Mouse (Mus musculus) forebrain, embryonic 12.5 days (tissue): ENCODE measurements at regions not wholly inside any gene's neighbourhood (a gene's known extent, or its start where the extent isn't known, plus 50 kb on each side); places are given as distances from the start of the nearest gene placed in this dataset.

Experiments
- ATAC-seq: fragments of 200-750 bp; cut with Nextera tagmentation; 2 replicates; pipeline ENCODE4 v1.8.0; 2017; ENCODE audit warnings: moderate TSS enrichment; ENCODE audit not compliant: low FRiP score
- H3K27ac ChIP-seq: fragments of 300-500 bp; sonication (generic); 2 replicates; pipeline ENCODE4 v1.5.1; 2016; ENCODE audit warnings: mild to moderate bottlenecking
- H3K27me3 ChIP-seq: fragments of 300-500 bp; sonication (generic); 2 replicates; pipeline ENCODE4 v1.6.1; 2016; ENCODE audit warnings: mild to moderate bottlenecking
- H3K36me3 ChIP-seq: fragments of 300-500 bp; sonication (generic); replicated peaks from 2 replicates; pipeline ENCODE4 v1.6.1; 2016; ENCODE audit warnings: mild to moderate bottlenecking
- H3K4me1 ChIP-seq: fragments of 300-500 bp; sonication (generic); 2 replicates; pipeline ENCODE4 v1.6.1; 2016
- H3K4me2 ChIP-seq: fragments of 300-500 bp; sonication (generic); 2 replicates; pipeline ENCODE4 v1.6.1; 2016; ENCODE audit warnings: mild to moderate bottlenecking, moderate library complexity
- H3K4me3 ChIP-seq: fragments of 300-500 bp; sonication (generic); replicated peaks from 2 replicates; pipeline ENCODE4 v1.5.1; 2016; ENCODE audit warnings: mild to moderate bottlenecking
- H3K9ac ChIP-seq: fragments of 300-500 bp; sonication (generic); 2 replicates; pipeline ENCODE4 v1.6.1; 2016; ENCODE audit warnings: mild to moderate bottlenecking
- H3K9me3 ChIP-seq: fragments of 300-500 bp; sonication (generic); 2 replicates; pipeline ENCODE4 v1.6.1; 2016
- WGBS: fragments of 180-500 bp; shearing (Covaris S2); methylation state at CpG from one replicate; pipeline ENCODE4 v1.1.7; 2016; 5-methylcytosine and 5-hydroxymethylcytosine counted together

DNA sequence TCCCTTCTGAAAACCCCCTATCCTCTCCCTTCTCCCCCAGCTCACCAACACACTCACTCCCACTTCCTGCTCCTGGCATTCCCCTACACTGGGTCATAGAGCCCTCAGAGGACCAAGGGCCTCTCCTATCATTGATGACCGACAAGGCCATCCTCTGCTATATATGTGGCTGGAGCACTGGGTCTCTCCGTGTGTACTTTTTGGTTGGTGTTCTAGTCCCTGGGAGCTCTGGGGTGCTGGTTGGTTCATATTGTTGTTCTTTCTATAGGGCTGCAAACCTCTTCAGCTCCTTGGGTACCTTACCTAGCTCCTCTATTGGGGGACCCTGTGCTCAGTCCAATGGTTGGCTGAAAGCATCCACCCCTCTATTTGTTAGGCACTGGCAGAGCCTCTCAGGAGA lies 523.2 kb downstream of the Col12a1 start:
- Histone ChIP-seq H3K27ac (no peak overlapping the region), H3K9ac (no peak overlapping the region), H3K4me1 (no peaks in the 10 kb centered on the region), H3K27me3 (no peaks in the 10 kb centered on the region), H3K4me3 (no peak overlapping the region), H3K9me3 (no peaks in the 10 kb centered on the region), H3K36me3 (no peaks in the 10 kb centered on the region), H3K4me2 (no peak overlapping the region)
- 92% methylated on average over 2 of the region's 2 CpGs for WGBS
- ATAC-seq = no peak

DNA sequence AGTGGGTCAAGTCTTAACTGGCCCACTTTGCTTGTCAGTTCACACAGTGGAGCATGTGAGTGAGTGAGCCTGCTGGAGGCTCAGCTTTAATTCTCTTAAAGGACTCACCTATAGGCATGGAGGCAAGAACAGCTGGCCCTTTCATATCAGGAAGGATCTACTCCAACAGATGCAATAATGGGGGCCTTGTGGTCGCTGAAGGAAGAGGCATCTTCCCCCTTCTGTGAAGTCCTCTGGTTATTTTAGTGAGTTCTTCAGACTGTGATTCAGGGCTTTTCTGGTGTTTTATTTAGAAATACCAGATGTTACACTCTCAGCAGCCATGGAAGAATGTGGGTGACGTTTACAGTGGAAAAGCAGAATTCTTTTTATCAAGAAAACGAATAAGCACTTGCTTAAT lies 516.9 kb downstream of the Col12a1 start:
- no peaks in the 10 kb centered on the region for H3K9me3 ChIP-seq
- H3K27ac ChIP-seq = no peak overlapping the region
- H3K4me2 ChIP-seq = no peak overlapping the region
- ATAC-seq = no peak
- no peaks in the 10 kb centered on the region for H3K36me3 ChIP-seq
- H3K9ac ChIP-seq = no peak overlapping the region
- H3K27me3 ChIP-seq = no peaks in the 10 kb centered on the region
- H3K4me3 ChIP-seq = no peak overlapping the region
- 77% methylated on average over 3 of the region's 3 CpGs for WGBS
- H3K4me1 ChIP-seq = no peaks in the 10 kb centered on the region

DNA sequence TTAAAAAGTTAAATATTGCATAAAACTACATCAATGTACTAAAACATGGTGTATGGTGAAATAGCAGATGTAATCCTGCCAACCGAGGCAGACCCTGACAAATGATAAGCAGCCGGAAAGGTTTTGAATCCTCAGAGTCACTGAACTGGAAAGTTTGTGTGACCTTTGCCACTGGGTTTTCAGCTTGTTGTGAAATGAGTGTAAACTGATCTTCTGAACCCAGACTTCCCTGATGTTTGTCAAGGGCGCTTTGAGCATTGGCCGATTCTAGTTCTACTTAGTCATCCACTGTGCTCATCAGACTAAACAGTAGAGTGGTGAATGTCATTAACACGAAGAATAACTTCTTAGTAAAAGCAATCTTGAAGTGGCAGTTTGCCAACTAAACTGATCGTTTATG lies 505.3 kb downstream of the Col12a1 start:
- no peak overlapping the region for H3K4me3 ChIP-seq
- no peaks in the 10 kb centered on the region for H3K36me3 ChIP-seq
- no peaks in the 10 kb centered on the region for H3K27me3 ChIP-seq
- no peaks in the 10 kb centered on the region for H3K9me3 ChIP-seq
- 59% methylated on average over 6 of the region's 6 CpGs for WGBS
- H3K4me2 ChIP-seq = no peak overlapping the region
- no peak overlapping the region for H3K9ac ChIP-seq
- ATAC-seq = no peak
- no peaks in the 10 kb centered on the region for H3K4me1 ChIP-seq
- H3K27ac ChIP-seq = no peak overlapping the region

DNA sequence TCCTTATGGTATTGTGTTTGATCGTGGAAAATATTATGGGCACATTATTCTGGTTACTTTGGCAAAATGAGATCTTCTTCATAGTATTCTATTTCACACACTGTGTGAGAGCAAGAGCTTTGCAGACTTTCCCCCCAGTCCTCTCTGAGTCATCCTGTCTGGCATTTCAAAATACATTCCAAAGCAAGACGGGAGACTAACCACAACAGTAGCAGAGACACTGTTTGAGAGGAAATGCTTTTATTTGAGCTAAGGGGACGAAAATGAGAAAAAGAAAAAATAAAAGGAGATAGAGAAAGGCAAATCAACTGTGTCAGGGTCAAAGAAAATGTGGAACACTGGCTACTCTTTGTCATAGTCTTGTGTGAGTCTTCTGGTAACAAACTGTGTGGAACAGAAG lies 502.6 kb downstream of the Col12a1 start:
- Histone ChIP-seq H3K9ac (no peak overlapping the region), H3K36me3 (no peaks in the 10 kb centered on the region), H3K27ac (no peak overlapping the region), H3K27me3 (no peaks in the 10 kb centered on the region), H3K9me3 (no peaks in the 10 kb centered on the region), H3K4me2 (no peak overlapping the region), H3K4me1 (no peaks in the 10 kb centered on the region), H3K4me3 (no peak overlapping the region)
- no peak for ATAC-seq
- 63% methylated on average over 3 of the region's 3 CpGs for WGBS

DNA sequence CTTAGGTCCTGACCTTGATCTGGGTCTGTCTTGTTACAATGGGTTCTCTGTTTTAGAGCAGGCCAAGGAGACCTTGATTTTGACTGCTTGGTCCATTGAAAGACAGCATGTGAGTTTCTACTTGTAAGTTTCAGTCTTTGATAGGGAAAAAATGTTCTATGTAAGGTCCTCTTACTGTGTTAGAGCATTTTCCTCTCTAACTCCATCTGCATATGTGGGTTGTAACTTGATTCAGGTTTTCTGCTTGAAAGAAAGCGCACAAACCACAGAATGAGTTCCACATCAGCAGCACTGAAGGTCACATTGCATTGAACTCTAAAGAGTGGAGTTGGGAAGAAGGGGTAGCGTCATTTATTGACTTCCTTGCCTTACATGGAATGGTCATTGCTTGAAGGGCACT lies 502.2 kb downstream of the Col12a1 start:
- no peak overlapping the region for H3K4me2 ChIP-seq
- H3K27ac ChIP-seq = no peak overlapping the region
- no peak overlapping the region for H3K9ac ChIP-seq
- H3K36me3 ChIP-seq = no peaks in the 10 kb centered on the region
- H3K9me3 ChIP-seq = no peaks in the 10 kb centered on the region
- WGBS = 90% methylated on average over 2 of the region's 2 CpGs
- H3K4me1 ChIP-seq = no peaks in the 10 kb centered on the region
- no peak for ATAC-seq
- no peaks in the 10 kb centered on the region for H3K27me3 ChIP-seq
- H3K4me3 ChIP-seq = no peak overlapping the region

DNA sequence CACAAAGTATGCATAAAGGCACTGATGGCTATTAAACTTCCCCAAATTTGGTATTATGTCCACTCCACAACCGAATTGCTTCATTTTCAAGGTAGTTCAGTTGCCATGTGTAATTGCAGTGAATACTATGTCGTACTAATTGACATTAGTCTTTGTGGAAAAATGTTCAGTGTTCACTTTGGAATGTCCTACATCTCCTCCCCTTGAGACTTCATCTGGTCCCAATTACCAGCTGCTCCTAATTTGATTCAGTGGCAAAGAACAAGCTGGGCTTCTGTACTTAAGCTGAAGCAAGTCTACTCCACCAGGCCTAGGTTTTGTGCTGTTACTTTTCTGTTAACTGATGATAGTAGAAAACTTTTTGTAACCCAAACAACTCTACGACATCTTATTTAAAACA lies 485.6 kb downstream of the Col12a1 start:
- Histone ChIP-seq H3K36me3 (no peaks in the 10 kb centered on the region), H3K9ac (no peak overlapping the region), H3K27me3 (no peaks in the 10 kb centered on the region), H3K27ac (no peak overlapping the region), H3K4me1 (no peaks in the 10 kb centered on the region), H3K4me2 (no peak overlapping the region), H3K9me3 (no peaks in the 10 kb centered on the region), H3K4me3 (no peak overlapping the region)
- ATAC-seq = no peak
- 65% methylated on average over 3 of the region's 3 CpGs for WGBS

DNA sequence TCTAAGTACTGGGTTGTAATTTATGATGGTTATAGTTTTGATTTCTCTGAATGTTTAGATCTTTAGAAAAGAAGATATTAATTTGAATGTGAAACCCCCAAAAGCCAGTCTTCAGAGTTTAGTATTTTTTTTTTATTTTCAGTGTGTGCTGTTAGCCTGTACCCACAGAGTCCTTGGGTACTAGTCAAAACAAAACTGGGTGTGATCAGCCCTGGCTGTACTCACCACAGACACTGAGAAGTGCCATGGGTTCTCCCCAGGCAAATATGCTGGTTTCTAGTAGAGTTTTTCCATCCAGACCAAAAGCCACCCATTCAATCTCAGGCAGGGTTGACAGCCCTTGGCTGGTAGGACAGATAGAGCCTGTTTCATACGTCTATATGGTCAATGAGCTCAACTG lies 484.9 kb downstream of the Col12a1 start:
- no peaks in the 10 kb centered on the region for H3K9me3 ChIP-seq
- WGBS = 86% methylated on average over 1 of the region's 1 CpGs
- H3K27me3 ChIP-seq = no peaks in the 10 kb centered on the region
- no peak overlapping the region for H3K4me2 ChIP-seq
- H3K27ac ChIP-seq = no peak overlapping the region
- H3K9ac ChIP-seq = no peak overlapping the region
- no peaks in the 10 kb centered on the region for H3K36me3 ChIP-seq
- no peak for ATAC-seq
- no peaks in the 10 kb centered on the region for H3K4me1 ChIP-seq
- no peak overlapping the region for H3K4me3 ChIP-seq

DNA sequence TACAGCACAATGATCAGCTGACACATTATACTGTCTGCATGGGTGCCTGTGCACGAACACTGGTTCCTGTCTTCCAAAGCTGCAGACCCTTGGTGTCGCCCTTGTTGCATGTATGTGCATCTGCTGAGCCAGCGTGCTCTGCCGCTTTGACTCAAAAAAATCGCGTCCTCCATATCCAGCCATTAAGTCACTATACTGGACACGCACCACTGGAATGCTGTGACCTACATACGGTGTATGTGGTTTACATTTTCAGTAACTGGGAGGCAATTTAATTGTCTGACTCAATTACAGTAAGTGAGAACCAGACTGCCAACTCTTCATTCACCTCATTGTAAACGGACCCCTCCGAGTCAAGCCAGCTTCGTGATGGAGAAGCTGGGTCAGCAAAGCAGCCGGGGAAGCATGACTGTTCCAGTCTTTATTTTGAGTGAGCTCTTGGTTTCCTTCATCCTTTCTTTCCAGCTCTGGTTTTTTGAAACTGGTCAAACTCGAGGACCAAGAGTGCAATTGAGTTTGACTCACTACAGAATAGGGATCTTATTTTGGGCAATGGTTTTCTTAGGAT lies 448.9 kb downstream of the Col12a1 start:
- H3K4me1 ChIP-seq = no peaks in the 10 kb centered on the region
- H3K9ac ChIP-seq = no peak overlapping the region
- H3K4me3 ChIP-seq = no peak overlapping the region
- H3K4me2 ChIP-seq = no peak overlapping the region
- 88% methylated on average over 13 of the region's 13 CpGs for WGBS
- H3K36me3 ChIP-seq = no peaks in the 10 kb centered on the region
- no peaks in the 10 kb centered on the region for H3K9me3 ChIP-seq
- H3K27me3 ChIP-seq = no peaks in the 10 kb centered on the region
- no peak overlapping the region for H3K27ac ChIP-seq
- ATAC-seq = no peak

DNA sequence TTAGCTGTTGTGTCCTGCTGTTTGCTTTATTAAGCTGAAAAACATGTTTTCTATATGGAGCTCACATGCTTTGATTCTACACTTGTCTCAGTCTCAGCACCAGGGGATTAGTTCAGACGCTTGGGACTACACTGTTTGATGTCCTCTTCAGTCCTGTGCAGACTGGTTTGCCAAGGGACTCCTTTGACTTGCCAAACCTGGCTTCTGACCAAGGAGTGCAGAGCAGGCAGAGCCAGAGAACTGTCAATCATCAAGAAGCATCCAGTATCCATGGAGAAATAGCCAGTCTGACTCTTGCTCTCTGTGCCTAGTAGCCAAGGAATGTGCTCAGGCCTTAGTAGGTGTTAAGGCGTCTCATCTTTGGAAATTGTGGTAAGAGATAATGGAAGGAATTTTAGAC lies 448.4 kb downstream of the Col12a1 start:
- ATAC-seq = no peak
- H3K9me3 ChIP-seq = no peaks in the 10 kb centered on the region
- no peak overlapping the region for H3K27ac ChIP-seq
- no peak overlapping the region for H3K4me3 ChIP-seq
- H3K4me2 ChIP-seq = no peak overlapping the region
- H3K9ac ChIP-seq = no peak overlapping the region
- H3K36me3 ChIP-seq = no peaks in the 10 kb centered on the region
- WGBS = 71% methylated on average over 2 of the region's 2 CpGs
- no peaks in the 10 kb centered on the region for H3K27me3 ChIP-seq
- no peaks in the 10 kb centered on the region for H3K4me1 ChIP-seq

DNA sequence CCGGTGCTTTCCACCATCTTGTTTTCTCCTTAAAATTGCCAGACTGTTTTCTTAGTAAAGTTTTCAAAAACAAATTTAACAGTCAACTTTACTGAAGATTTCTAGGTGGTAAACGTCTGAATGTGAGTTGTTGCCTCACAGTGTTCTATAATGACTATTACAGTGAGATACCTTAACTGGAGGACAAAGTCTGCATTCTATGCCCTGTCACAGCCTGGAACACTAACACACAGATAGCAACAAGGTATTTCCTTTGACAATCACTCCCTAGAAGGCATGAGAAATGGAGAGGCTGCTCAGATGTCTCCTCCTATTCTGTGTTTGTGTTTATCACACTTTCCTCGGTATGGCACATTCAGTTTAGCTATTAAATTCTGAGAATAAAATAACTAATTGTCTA lies 430.8 kb downstream of the Col12a1 start:
- H3K4me1 ChIP-seq = no peaks in the 10 kb centered on the region
- no peaks in the 10 kb centered on the region for H3K36me3 ChIP-seq
- H3K9me3 ChIP-seq = no peaks in the 10 kb centered on the region
- WGBS = 89% methylated on average over 3 of the region's 3 CpGs
- no peaks in the 10 kb centered on the region for H3K27me3 ChIP-seq
- ATAC-seq = no peak
- no peak overlapping the region for H3K4me3 ChIP-seq
- H3K4me2 ChIP-seq = no peak overlapping the region
- H3K9ac ChIP-seq = no peak overlapping the region
- H3K27ac ChIP-seq = no peak overlapping the region

DNA sequence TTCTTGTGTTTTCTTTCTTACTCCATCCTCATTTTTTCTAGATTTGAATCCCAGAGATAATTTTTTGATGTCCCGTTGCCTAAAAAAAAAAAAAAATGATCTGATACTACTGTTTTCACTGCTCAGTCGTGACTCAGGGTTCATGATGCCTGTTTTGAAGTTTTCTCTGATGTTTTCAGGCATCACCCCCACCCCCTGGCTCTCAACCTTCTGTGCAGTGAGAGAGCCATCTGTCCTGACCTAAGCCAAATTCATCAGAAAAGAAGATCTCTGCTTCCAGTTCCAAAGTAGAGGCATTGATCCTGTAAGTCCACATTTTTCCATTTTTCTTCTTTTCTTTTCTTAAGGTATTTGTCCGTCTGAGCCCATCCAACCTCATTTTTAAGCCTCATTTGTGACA lies 423.3 kb downstream of the Col12a1 start:
- H3K4me1 ChIP-seq = no peaks in the 10 kb centered on the region
- H3K4me2 ChIP-seq = no peak overlapping the region
- no peak overlapping the region for H3K27ac ChIP-seq
- H3K36me3 ChIP-seq = no peaks in the 10 kb centered on the region
- H3K9ac ChIP-seq = no peak overlapping the region
- H3K27me3 ChIP-seq = no peaks in the 10 kb centered on the region
- 85% methylated on average over 3 of the region's 3 CpGs for WGBS
- H3K9me3 ChIP-seq = no peaks in the 10 kb centered on the region
- H3K4me3 ChIP-seq = no peak overlapping the region
- ATAC-seq = no peak

DNA sequence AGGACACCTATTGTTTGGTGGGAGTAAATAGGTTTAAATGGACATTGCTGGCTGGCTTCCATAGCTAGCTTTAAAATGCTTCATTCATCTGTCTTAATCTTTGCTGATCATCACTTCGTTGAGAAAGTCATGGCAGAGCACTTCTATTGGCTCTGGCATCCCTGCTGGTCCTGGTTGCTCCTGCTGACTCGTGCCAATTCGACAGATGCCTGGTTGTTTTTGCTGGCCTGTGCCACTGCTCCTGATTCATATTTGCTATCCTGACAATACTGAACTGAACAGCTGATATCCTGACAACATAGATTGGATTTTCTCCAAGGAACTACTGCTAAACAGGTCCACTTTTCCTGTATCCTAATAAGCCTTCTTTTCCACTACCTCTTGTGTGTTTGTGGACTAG lies 417.1 kb downstream of the Col12a1 start:
- WGBS = 75% methylated on average over 3 of the region's 3 CpGs
- Histone ChIP-seq H3K27ac (no peak overlapping the region), H3K4me3 (no peak overlapping the region), H3K4me1 (no peaks in the 10 kb centered on the region), H3K9ac (no peak overlapping the region), H3K27me3 (no peaks in the 10 kb centered on the region), H3K9me3 (no peaks in the 10 kb centered on the region), H3K36me3 (no peaks in the 10 kb centered on the region), H3K4me2 (no peak overlapping the region)
- ATAC-seq = no peak

DNA sequence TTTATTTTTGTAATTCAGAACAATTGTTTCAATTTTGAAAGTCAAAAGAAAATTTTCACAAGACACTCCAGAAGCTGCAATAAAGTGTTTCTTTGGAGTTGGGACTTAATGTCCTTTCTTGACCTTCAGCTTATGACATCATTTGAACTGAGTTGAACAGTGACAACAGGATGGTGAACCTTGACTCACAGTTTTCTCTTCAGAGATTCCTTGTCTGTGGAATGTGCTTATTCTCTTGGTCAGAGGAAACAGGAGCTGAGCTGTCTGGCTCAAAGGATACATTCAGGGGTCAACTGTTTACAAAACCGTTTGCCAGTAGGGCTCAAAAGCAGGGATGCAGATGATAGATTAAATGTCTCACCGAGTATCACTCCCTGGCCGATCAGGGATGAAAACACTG lies 408.0 kb downstream of the Col12a1 start:
- H3K9ac ChIP-seq = no peak overlapping the region
- no peak overlapping the region for H3K4me3 ChIP-seq
- H3K27me3 ChIP-seq = no peaks in the 10 kb centered on the region
- no peak overlapping the region for H3K4me2 ChIP-seq
- no peak overlapping the region for H3K27ac ChIP-seq
- ATAC-seq = no peak
- no peaks in the 10 kb centered on the region for H3K9me3 ChIP-seq
- H3K4me1 ChIP-seq = no peaks in the 10 kb centered on the region
- 72% methylated on average over 3 of the region's 3 CpGs for WGBS
- H3K36me3 ChIP-seq = no peaks in the 10 kb centered on the region

DNA sequence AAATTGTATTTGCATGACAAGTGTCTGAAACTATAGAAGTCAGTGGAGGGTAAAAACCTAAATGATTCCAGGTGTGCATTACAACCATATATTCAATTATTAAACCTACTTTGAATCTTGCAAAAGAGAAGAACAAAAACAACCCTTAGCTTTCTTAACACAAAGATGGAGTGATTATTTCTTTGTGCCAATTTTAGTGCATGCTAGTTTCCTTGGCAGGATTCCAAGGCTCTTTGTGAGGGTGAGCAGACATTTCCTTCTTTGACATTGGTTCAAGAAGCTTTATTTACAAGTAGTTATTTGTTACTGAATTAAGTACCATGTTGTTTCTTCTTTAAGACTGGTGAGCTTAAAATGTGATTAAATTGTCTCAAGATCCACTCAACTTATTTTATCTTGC lies 401.2 kb downstream of the Col12a1 start:
- no peaks in the 10 kb centered on the region for H3K9me3 ChIP-seq
- H3K9ac ChIP-seq = no peak overlapping the region
- ATAC-seq = no peak
- no peaks in the 10 kb centered on the region for H3K27me3 ChIP-seq
- no peak overlapping the region for H3K4me3 ChIP-seq
- H3K4me2 ChIP-seq = no peak overlapping the region
- H3K27ac ChIP-seq = no peak overlapping the region
- no peaks in the 10 kb centered on the region for H3K4me1 ChIP-seq
- H3K36me3 ChIP-seq = no peaks in the 10 kb centered on the region
